In the genomic region with DNA sequence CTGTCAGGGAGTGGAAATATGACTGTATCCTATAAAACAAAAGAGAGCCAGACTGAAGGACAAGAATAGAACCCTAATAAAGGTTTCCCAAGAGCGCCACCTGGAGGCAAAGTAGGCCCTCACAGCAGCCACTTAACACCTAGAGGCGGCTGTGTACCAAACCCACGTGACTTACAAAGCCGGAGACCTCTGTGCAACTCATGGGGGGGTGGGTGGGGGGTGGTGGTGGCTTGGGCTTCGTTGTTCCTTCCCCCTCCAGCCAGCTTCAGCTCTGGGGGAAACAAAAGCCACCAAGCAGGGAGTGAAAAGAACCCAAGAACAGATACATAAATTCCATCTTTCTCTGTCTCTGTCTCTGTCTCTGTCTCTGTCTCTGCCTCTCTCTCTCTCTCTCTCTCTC, we compare ENCODE assay signal across 9 mouse cellular contexts. TPM values are rescaled to one million over a fixed set of nuclear protein-coding genes. Genes with fewer than 3 reads are reported as not detected.
A peak's percentile ranks its signal among the peaks of the same experiment; 100 is the strongest.
DNase-seq lines count a peak whose midpoint lies in the region; ATAC-seq and TF ChIP-seq lines count a peak whose summit lies in the region.
"Had no signal": no experiment of that assay in that cellular context is flagged by ENCODE, and none has a peak within 500 bp of the region (broad histone marks: within the 10 kb centered on the region; RNA-seq: fewer than 3 reads in every experiment).

No protein-coding gene starts in this region.

- WGBS in heart, embryonic 11.5 days (ENCODE audit: insufficient replicate concordance) = 0% methylated on average over 5 of the region's 5 CpGs
- 3% methylated on average over 5 of the region's 5 CpGs for WGBS in lung, embryonic 15.5 days

- no peak overlapping the region for H3K9ac ChIP-seq in ES-Bruce4 (ENCODE audit: low read depth, poor library complexity, severe bottlenecking)
- no peak overlapping the region for H3K9ac ChIP-seq in heart, embryonic 11.5 days (ENCODE audit: low read depth, low read length)
- no peak overlapping the region for H3K9ac ChIP-seq in lung, embryonic 15.5 days
- H3K9ac ChIP-seq: limb, embryonic 13.5 days had no signal

- ATAC-seq in heart, embryonic 11.5 days (replicated peaks; ENCODE audit: insufficient number of reproducible peaks, low FRiP score, low TSS enrichment) = peak; percentile 65; the same call in 1 of the 2 replicates
- peak; percentile 72; the same call in 1 of the 2 replicates for ATAC-seq in lung, embryonic 15.5 days (ENCODE audit: borderline replicate concordance, extremely low read depth, low FRiP score, low TSS enrichment)

- H3K9me3 ChIP-seq in ES-Bruce4 (replicated peaks; ENCODE audit: control insufficient read depth, insufficient read depth, low read length, poor library complexity, severe bottlenecking) = no peaks in the 10 kb centered on the region
- H3K9me3 ChIP-seq in heart, embryonic 11.5 days (replicated peaks; ENCODE audit: control insufficient read depth, low read length) = no peaks in the 10 kb centered on the region
- no peaks in the 10 kb centered on the region for H3K9me3 ChIP-seq in lung, embryonic 15.5 days

- no peak overlapping the region for H3K27ac ChIP-seq in ES-Bruce4 (ENCODE audit: insufficient read depth, low read length)
- no peak overlapping the region for H3K27ac ChIP-seq in heart, embryonic 11.5 days (ENCODE audit: low read depth, low read length)
- peak overlapping the region; percentile 69; the same call in 1 of the 2 replicates for H3K27ac ChIP-seq in lung, embryonic 15.5 days
- H3K27ac ChIP-seq: limb, embryonic 13.5 days had no signal

- no peak overlapping the region for H3K4me3 ChIP-seq in ES-Bruce4 (ENCODE audit: low read depth, low read length)
- no peak overlapping the region for H3K4me3 ChIP-seq in heart, embryonic 11.5 days (ENCODE audit: low read depth, low read length)
- H3K4me3 ChIP-seq in lung, embryonic 15.5 days = no peak overlapping the region
- H3K4me3 ChIP-seq: limb, embryonic 13.5 days had no signal

- no peaks in the 10 kb centered on the region for H3K36me3 ChIP-seq in ES-Bruce4 (ENCODE audit: control insufficient read depth, insufficient read depth, low read length, poor library complexity, severe bottlenecking)
- H3K36me3 ChIP-seq in heart, embryonic 11.5 days (ENCODE audit: control insufficient read depth, insufficient read depth, low read length) = no peaks in the 10 kb centered on the region
- no peaks in the 10 kb centered on the region for H3K36me3 ChIP-seq in lung, embryonic 15.5 days
- H3K36me3 ChIP-seq: limb, embryonic 13.5 days had no signal

- H3K27me3 ChIP-seq in ES-Bruce4 (ENCODE audit: control insufficient read depth, insufficient read depth, low read length, poor library complexity, severe bottlenecking) = no peaks in the 10 kb centered on the region; the same call in 1 of the 2 replicates
- no peaks in the 10 kb centered on the region for H3K27me3 ChIP-seq in heart, embryonic 11.5 days (ENCODE audit: control insufficient read depth, insufficient read depth, low read length)
- no peaks in the 10 kb centered on the region for H3K27me3 ChIP-seq in lung, embryonic 15.5 days
- H3K27me3 ChIP-seq: limb, embryonic 13.5 days had no signal

- peak; percentile 63 for TF ChIP-seq CTCF in ES-Bruce4 (IDR thresholded peaks at IDR 0.05; ENCODE audit: low read depth, low read length)

- peak; percentile 76 to 94 for DNase-seq in adrenal gland, adult (ENCODE audit: inconsistent age in 2 of 2, low spot score in 1 of 2)
- DNase-seq in embryo, embryonic 11.5 days (ENCODE audit: low read depth, low spot score) = peak; percentile 49
- DNase-seq in kidney, postnatal 10 days = peak; percentile 93
- peak; percentile 83 for DNase-seq in right cerebral cortex, postnatal 4 days
- peak; percentile 62 to 88 for DNase-seq in urinary bladder, postnatal 4 days (ENCODE audit: low spot score in 2 of 2)

- no peak for TF ChIP-seq EP300 in ES-Bruce4 (IDR thresholded peaks at IDR 0.05; ENCODE audit: insufficient read depth, low read depth, low read length)

- H3K4me2 ChIP-seq in heart, embryonic 11.5 days = peak overlapping the region; percentile 27; the same call in 1 of the 2 replicates
- peak overlapping the region; percentile 47 for H3K4me2 ChIP-seq in lung, embryonic 15.5 days

- TF ChIP-seq POLR2A in ES-Bruce4 (IDR thresholded peaks at IDR 0.05; ENCODE audit: insufficient read depth, low read length) = no peak

- H3K4me1 ChIP-seq in ES-Bruce4 (ENCODE audit: control insufficient read depth, insufficient read depth, low read length) = no peaks in the 10 kb centered on the region
- H3K4me1 ChIP-seq in heart, embryonic 11.5 days (ENCODE audit: control insufficient read depth, insufficient read depth, low read length) = no peaks in the 10 kb centered on the region
- H3K4me1 ChIP-seq in lung, embryonic 15.5 days = peaks cover 3% of the 10 kb centered on the region; the same call in 1 of the 2 replicates

RNA-seq across cellular contexts. Expression of a gene that starts 6.6 kb away (rescaled TPM):
- not detected in 2 replicates for polyA plus RNA-seq in ES-Bruce4 (2011; ENCODE audit: insufficient read depth, insufficient read length, low read depth, missing spikeins)
- polyA plus RNA-seq in heart, embryonic 11.5 days (2014; fragmentation: Nextera tagmentation; extraction: Ambion mirVana) = not detected in 2 replicates
- polyA plus RNA-seq in lung, embryonic 15.5 days (2015; fragmentation: Nextera tagmentation; extraction: Ambion mirVana) = 0.14 and 0.26 TPM in 2 replicates

RNA-seq across cellular contexts. Expression of a gene that starts 12.5 kb away (rescaled TPM):
- polyA plus RNA-seq in ES-Bruce4 (2011; ENCODE audit: insufficient read depth, insufficient read length, low read depth, missing spikeins) = 296 and 298 TPM in 2 replicates
- 93.8 and 101 TPM in 2 replicates for polyA plus RNA-seq in heart, embryonic 11.5 days (2014; fragmentation: Nextera tagmentation; extraction: Ambion mirVana)
- polyA plus RNA-seq in lung, embryonic 15.5 days (2015; fragmentation: Nextera tagmentation; extraction: Ambion mirVana) = 137 and 140 TPM in 2 replicates

RNA-seq across cellular contexts. Expression of a gene that starts 17.2 kb away (rescaled TPM):
- 19.7 and 24.3 TPM in 2 replicates for polyA plus RNA-seq in ES-Bruce4 (2011; ENCODE audit: insufficient read depth, insufficient read length, low read depth, missing spikeins)
- 107 and 123 TPM in 2 replicates for polyA plus RNA-seq in heart, embryonic 11.5 days (2014; fragmentation: Nextera tagmentation; extraction: Ambion mirVana)
- polyA plus RNA-seq in lung, embryonic 15.5 days (2015; fragmentation: Nextera tagmentation; extraction: Ambion mirVana) = 156 and 158 TPM in 2 replicates
